ENCODE assay signal across 13 mouse cellular contexts in genomic region chr9:24198254-24198653, GRCm38 (mm10).
"Had no signal": no experiment of that assay in that cellular context is flagged by ENCODE, and none has a peak within 500 bp of the region (broad histone marks: within the 10 kb centered on the region; RNA-seq: fewer than 3 reads in every experiment).

No protein-coding gene starts in this region.

- H3K4me3 ChIP-seq: lung, embryonic 15.5 days; megakaryocyte, embryonic 14.5 days; midbrain, embryonic 13.5 days; midbrain, embryonic 15.5 days; neural tube, embryonic 12.5 days; stomach, embryonic 15.5 days had no signal

- H3K36me3 ChIP-seq: lung, embryonic 15.5 days; midbrain, embryonic 13.5 days; midbrain, embryonic 15.5 days; neural tube, embryonic 12.5 days; stomach, embryonic 15.5 days had no signal

- H3K27me3 ChIP-seq: lung, embryonic 15.5 days; megakaryocyte, embryonic 14.5 days; midbrain, embryonic 13.5 days; midbrain, embryonic 15.5 days; neural tube, embryonic 12.5 days; stomach, embryonic 15.5 days had no signal

- DNase-seq: lung, adult 2 months; lung, postnatal 14 days; lung, postnatal 36 days; right cerebral cortex, postnatal 14 days; thymus, adult 2 months; thymus, postnatal 25 days; thymus, postnatal 4 days had no signal
